Mouse (Mus musculus) spleen, embryonic (tissue): ENCODE data around the gene Dclre1a.
"Not testable (repeated sequence)": the region's sequence is repeated elsewhere in the genome, so short reads cannot be mapped to it uniquely, and the experiment has no call there.

Experiments
- CTCF ChIA-PET: fragments of 350-600 bp; sonication (Branson Sonifier 250); formaldehyde crosslinking; loops from one replicate; lab custom pipeline; 2022; lab: Charles Lee

Gene Dclre1a

DNA sequence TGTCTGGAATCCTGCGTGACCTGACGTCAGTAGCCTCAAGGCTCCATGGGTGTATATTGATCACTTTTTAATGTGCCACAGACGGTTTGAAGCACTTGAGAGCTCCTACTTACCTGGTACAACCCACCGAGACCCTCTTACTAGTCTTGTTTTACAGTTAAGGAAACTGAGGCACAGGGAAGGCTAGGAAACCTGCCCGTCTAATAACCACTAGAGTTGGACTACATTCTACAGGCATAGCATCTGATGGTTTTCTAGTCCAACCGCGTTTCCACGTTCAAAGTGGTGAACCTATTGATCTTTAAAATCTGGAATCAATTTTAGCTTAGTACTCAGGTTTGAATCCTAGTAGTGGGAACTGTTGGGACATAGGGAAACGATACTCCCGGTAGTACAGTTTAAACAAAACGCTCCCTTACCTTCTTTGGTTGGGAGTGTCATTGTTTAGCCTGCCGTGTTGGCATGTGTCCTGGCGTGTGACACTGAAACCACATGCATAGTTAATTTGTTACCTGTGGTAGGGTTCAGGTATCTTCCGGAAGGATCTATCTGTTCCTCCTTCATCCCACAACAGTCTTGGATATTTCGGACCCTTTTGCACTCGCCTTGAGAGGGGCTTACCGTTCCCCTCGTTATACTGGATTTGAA, 1.1 kb upstream of the Dclre1a start:
- CTCF ChIA-PET = interaction anchor here (0.6 to 0.7 kb wide), 2 partner anchors 569 to 689 kb away, joined by 4 read pairs; no protein-coding TSS in a partner anchor

DNA sequence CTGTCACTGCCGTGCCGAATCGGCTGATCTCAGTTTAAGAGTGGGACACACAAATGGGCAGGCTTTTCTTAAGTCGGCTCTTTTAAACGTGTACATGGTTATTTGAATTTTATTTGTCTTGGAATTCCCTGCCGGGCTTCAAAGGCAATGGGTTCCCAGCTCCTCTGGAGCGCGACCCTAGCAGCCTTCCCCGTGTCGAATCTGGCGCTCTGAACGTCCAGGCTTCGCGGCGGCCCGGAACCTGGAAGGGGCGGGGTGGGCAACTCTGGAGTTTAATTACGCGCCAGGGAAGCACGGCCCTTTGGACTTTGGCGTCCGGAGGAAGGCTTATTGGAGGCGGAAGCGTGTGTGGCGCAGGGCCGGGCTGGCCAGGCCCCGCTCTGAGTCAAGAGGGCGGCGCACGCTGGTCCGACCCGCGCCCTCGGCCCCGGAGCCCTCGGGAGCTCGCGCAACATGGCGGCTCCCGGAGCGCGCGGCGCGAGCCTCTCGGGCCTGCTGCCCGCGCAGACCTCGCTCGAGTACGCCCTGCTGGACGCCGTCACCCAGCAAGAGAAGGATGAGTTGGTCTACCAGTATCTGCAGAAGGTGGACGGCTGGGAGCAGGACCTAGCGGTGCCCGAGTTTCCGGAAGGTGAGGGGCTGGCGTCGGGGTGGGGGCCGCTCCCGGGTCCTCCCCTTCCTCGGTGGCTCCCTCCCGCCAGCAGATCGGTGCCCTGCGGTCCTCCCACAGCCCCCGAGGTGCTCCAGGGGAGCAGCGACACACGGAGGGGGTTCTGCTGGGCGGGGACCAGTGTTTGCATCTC, 409 bp upstream of the Dclre1a start, which contains the start of gene Nhlrc2:
Nhlrc2 (plus strand) TSS at position 32 of the 803 bp plus-strand sequence.
- CTCF ChIA-PET = interaction anchor here (0.6 to 0.7 kb wide), 2 partner anchors 570 to 688 kb away, joined by 4 read pairs; no protein-coding TSS in a partner anchor

DNA sequence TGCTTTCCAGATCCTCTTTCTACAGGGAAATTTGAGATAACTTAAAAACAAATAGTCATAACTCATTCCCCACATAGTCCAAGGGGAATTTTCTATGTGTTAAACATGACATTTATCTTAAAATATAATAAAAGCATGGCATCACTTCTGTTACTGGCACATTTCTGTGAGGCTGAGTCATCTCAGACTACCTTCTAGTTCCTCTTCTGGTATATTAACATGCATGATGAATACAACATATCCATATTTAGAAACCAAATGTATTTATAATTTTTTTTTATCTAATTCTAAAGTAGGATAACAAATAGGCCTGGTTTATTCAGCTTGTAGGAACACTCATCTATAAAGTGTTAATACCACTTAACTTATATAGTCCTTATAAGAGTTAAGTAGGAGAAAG, 2.0 kb downstream of the Dclre1a start:
- CTCF ChIA-PET = no interaction called here

DNA sequence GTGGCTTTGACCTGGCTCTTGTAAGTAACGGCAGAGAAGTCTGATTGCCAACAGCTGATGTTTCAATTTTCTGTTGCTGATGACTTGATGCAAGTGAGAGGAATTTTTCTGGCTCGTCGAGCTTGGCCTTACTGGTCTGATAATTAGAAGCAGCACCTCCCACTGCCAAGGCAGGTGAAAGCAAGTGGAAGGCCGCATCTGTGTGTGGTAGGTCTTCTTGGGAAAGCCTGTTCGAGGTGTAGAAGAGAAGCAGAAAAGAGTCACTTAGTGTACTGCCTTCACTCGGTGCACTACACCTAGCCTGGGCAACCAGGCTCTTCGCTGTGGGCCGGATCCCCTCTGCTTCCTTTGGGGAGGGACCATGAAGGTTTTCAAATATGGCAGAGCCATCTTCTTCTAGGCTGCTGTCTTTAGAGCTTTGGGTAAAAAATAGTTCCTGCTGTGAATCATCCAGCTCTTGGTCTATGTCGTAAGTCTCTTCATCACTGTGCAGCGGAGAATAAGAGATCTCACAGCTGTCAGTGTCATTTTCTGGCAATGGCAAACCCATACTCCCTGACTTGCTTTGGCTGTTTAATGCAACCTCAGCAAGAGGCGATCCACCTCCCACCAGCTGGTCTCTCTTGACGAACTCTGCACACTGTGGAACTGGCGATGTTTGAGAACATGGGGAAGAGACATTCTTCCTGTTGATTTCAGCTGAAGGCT, 3.2 kb downstream of the Dclre1a start:
- CTCF ChIA-PET = no interaction called here

DNA sequence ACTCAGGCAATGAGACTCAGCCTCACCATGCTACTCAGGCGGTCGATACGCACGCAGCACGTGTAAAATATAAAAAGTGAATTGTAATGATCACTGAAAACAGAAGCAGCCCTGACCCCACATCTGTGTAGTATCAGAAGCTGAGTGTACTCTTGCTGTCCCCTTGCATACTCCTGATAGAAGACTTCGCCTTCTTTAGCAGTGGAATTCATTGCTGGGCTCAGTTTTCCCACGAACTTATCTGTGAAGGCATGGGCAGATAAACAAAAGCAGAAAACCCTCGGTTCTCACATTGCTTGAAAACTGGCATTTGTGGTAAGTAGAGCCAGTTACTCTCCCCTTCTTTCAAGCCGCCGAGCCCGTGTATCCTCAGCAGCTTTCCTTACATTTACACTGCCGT, 4.7 kb downstream of the Dclre1a start:
- CTCF ChIA-PET = no interaction called here

DNA sequence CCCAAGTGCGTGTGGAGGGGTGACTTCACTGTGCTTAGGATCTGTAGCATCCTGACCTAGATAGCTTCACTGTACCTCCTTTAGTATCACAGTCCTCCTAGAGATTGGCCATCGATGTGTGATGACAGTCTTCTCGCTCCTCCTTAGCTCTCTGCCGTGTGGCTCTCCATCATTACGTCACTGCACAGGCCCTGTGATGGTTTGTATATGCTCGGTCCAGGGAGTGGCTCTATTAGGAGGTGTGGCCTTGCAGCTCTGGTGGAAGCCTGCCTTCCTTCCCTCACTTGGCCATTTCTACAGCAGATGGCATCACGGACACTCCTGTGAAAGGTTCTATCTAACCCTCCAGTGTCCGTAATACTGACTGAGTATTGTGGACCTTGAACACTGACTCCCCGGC, 12.3 kb downstream of the Dclre1a start:
- CTCF ChIA-PET = interaction anchor here (0.5 to 0.6 kb wide), 2 partner anchors 179 to 1235 kb away, joined by 5 to 9 read pairs; no protein-coding TSS in a partner anchor

DNA sequence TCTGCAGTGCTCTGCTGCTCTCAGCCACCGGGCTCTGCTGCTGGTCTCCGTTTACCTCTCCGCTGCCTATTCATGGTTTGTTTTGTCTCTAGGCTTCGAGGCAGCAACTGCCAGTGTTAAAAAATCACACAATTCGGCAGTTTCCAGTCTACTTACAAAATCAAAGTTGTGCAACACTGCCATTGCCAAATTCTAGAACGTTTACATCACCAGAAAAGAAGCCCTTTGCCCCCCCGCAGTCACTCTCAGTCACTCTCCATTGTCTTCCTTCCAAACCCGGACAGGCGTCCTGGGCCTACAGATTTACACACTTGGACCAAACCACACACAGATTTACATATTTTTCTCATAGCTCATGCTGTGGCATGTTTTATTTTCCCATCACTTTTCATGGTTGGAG, 13.0 kb downstream of the Dclre1a start:
- CTCF ChIA-PET = interaction anchor here (0.5 to 0.6 kb wide), 2 partner anchors 179 to 1234 kb away, joined by 5 to 9 read pairs; no protein-coding TSS in a partner anchor

DNA sequence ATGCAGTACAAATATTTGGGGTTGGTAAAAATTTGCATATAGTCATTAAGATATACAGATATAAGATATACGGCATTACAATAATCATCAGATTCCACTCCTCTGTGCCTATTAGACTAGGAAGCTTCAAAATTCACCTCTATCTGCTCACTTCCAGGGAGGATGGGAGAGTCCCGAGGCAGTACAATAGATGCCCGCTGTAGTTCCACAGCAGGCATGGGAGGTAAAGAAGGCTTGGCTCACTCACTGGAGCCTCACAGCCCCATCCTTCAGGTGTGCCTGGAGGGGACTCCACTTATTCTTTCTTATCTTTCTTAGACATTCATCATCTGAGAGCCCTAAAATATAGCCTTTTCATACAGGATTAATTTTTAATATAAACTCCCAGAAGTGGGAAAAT, 13.7 kb downstream of the Dclre1a start:
- CTCF ChIA-PET = no interaction called here

DNA sequence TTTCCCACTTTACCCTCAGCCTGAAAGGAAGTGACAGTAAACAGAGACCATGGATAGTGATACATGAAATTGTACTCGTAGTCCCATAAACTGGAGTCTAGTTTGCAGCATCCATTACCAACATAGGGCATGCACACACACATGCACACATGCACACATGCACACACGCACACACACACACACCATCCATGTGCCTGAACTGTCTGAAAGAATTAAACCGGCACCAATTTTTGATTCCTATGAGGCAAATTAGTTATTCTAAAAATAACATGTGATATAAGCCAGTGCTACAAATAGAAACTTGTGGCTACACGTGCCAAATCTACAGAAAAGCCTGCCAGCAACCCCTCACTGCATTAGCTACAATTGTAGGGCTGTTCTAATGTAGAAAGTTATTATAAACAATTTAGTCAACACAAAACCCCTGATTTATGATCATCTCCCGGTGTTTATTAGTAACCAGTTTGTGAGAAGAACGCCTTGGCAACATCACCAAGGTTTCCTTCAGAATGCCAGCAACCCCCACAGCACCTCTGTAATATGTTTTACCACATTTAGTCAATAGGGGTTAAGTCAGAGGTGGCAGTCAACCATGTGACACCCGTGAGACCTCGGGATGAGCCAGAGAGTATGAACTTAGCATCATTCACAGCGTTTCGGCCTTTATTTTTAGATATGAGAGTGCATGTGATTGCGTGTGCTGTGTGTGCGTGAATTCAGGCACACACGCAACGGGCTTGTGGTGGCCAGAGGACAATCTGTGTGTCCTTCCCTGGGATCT, 14.5 kb downstream of the Dclre1a start:
- CTCF ChIA-PET = no interaction called here

DNA sequence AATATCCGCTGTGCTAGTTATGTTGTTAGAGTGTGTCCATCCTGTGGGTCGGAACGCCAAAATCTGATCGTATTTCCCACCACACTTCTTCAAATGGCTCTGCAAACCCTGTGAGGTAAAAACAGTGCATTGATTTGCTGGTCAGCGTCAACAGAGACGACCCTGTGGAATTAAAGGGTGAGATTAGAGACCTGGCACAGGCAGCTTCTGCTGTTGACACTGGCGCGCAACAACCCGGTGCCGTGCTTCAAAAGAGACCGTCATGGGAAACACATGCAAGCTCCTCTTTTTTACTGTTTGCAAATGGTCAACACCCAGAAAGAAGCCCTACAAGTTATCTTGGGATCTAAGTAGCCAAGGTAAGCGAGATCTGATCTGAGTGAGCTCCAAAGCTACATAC, 16.8 kb downstream of the Dclre1a start:
- CTCF ChIA-PET = no interaction called here

DNA sequence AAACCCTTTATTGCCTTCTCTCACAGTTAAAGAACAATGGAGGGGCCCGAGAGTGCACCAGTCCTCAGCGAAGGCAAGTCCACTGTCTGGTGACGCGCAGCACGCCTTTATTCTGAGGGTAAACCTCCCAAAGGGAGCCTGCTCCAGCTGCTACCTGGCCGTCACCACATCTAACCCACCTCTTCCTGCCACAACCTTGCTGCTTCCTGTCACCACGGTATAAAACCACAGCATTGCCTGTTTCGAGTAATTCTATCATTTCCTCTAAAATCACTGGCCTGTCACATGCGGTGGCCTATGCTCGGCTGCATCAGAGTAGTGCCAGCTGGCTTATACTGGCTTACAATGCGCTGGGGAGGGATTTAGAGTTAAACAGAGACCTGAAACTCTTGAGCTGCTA, 17.5 kb downstream of the Dclre1a start:
- CTCF ChIA-PET = interaction anchor here (0.5 to 0.6 kb wide), 2 partner anchors 180 to 963 kb away, joined by 3 to 8 read pairs; no protein-coding TSS in a partner anchor

DNA sequence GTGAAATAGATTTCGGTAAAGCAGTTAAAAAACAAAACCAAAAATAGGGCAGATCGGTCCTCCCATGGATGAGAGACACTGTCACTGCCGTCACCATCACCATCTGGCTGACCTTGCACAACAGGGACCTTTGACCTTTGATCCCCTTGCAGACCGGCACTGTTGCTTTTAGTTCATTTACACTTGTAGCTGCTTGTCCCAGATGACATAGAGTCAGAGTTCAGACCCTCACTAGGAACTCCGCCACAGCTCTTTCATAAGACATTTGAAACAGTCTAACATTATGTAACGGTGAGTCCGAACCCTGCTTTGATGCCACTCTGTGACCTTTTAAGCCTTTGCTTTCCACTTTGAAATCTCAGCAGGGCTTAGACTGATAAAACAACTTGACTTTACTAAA, 28.6 kb downstream of the Dclre1a start:
- CTCF ChIA-PET = not testable (repeated sequence)

DNA sequence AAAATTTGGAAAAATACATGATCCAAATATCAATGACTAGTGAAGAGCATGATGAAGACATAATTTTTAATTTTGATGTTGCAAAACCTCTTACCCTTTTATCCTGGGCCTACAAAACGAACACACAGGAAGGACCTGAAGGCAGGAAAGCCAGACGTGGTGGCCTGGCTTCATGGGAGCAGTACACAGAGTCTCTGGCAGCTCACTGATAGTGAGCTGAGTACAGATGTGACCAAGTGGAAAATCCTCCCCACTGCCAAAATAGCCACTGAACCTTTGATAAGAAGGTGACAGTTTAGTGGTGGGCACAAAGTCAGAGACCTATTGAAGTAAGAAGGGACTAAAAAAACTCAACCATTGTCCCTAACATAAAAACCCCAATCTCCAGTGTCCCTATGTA, 34.5 kb downstream of the Dclre1a start:
- CTCF ChIA-PET = not testable (repeated sequence)

DNA sequence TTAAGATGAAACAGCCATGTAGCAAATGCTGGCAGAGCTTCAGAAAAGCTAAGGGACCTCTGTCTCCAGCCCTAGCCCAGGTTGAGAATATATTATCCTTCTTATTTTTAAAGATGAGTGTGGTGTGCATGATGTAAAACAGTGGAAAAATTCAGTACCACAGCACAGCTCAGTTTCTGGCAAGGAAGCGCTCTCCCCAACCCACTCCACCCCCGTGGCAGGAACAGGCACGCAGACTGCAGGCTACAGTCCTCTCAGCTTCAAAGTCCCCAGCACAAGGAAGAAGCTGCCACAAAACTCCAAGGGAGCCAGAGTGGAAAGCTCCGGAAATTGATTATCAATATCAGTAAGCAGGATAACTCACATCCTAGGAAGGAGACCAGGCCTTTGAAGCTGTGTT, 36.8 kb downstream of the Dclre1a start:
- CTCF ChIA-PET = not testable (repeated sequence)

DNA sequence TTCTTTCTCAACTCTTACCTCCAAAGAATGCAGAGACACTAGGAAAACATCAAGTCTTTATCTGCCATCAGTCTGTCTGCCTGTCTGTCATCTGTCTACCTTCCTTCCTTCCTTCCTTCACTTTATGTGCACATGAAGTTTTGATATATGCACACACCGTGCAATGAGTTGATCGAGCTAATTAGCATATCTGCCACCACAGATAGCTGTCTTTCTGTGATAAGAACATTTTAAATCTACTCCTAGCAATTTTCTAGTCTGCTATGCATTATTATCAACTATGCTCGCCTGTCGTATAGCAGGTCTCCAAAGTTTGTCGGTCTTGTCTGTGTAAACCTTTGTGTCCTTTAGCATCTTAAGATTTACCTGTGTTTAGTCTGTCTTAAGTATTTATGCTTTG, 44.5 kb downstream of the Dclre1a start:
- CTCF ChIA-PET = not testable (repeated sequence)

DNA sequence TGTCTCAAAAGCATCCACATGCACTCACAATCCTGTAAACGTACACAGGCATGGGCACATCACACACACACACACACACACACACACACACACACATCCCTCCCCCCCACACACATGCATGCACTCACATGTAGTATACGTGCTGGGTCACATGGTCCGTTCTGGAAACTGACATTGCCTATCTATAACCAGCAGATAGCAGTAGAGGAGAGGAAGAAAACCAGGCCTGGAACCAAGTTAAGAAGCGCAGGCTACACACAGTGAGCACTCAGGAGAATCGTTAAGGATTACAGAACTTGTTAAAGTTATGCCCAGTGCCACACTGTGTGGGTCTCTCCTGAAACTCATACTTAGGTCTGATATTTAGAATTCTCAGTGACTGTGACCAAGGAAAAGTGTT, 45.0 kb downstream of the Dclre1a start:
- CTCF ChIA-PET = not testable (repeated sequence)

DNA sequence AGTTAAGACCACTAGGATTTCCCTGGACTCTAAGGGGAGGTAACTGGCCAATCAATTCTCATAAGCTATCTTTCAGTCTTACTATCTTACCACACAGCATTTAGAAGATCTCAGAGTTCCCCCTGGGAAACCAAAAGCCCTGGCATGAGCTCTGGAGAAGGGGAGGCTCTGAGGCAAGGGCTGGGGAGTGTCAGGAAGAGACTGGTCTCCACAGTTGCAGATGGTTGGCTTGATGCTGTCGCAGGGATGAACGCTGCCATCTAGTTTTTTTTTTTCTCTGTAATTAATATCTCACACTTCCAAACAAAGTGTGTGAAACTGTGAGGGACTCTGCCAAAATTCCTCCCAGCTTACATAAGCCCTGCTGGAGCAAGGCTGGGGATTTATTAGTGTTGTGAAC, 53.9 kb downstream of the Dclre1a start:
- CTCF ChIA-PET = not testable (repeated sequence)

DNA sequence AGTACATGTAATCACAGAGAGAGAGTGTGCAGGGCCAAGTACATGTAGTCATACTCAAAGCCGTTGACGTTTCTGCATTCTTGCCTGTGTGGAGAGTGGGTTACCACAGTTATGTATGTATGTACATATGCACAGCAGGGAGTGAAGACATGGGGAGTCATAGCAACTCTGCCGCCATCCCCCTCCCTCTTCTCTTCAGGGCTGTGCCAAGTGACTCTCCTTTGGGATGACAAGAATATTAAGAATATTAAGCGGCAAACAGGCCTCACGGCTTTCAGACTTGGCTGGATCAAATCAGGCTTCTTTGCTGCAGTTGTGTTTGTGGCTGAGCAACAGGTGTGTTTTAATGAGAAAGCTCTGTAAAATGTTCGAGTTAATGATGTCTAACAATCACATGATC, 58.4 kb downstream of the Dclre1a start:
- CTCF ChIA-PET = no interaction called here

DNA sequence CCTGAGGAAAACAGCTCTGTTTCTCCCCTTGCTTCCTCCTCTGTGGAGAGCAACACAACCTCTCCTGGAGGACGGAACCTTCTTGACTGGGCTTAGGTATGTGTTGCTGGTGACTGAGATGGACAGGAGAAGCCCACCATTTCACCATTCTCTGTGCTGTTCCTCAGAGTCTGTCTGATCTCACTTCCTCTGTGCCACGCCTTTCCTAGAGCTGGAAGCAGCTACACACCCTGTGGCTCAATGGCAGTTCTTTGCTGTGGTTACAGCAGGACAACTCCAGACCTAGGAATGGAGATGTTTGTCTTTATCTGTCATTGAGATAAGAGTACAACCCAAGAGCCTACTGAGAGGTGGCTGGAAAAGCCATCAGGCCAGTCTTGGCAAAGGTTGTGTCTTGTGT, 60.7 kb downstream of the Dclre1a start:
- CTCF ChIA-PET = no interaction called here

DNA sequence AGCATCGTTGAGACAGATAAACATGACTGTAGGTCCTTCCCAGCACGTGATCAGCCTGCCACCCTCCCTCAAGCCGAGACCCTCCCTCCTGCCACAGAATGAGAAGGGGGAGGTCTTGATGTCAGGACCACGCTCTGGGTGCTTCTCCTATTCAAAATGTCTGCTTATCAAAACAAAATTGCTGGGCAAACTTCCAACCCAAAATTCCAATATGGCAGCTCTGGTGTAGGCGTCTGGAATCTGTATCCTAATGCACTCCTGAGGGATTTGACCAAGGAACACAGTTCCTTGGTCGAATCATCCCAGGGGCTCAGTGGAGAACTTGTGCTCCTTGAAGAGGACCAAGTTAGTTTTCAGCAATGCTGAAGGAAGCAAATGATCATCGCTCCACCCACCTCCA, 61.1 kb downstream of the Dclre1a start:
- CTCF ChIA-PET = no interaction called here
